Mouse (Mus musculus): ENCODE data around the gene Nr1h2.
A peak's percentile ranks its signal among the peaks of the same experiment; 100 is the strongest.

DNA sequence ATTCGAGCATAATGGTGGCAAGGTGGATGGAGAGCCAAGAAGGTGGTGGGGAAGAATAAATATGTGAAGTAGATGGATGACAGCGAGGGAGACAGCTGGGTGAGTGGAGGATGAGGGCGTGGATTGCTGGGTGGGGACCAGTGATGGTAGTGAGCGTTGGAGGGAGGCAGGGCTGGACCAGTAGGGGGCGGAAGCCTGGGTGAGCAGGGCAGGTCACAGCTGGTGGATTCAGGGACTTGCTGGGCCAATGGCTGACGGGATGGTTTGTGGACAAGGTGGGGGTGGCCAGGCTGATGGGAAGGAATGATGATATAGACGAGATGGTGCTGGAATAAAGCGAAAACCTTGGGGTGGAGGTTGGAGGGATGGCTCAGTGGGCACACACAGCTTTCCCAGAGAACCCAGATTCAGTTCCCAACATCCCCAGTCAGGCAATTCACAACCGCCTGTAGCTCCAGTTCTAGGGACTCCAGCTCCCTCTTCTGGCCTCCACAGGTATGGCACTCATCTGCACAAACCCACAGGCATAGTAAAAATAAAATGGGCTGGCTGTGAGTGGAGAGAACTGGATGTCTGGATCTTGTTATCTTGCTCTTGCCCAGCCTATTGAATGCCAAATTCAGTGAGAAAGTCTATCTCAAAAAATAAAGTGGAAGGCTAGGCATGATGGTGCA, 34.4 kb downstream of the Nr1h2 start:
- TF ChIP-seq MXI1 (IDR thresholded peaks at IDR 0.05; ENCODE audit: low read depth, low read length) (no peak), MAZ (IDR thresholded peaks at IDR 0.05; ENCODE audit: low read depth, low read length) (no peak), CTCF (conservative IDR thresholded peaks at IDR 0.05 in 1 of 2, IDR thresholded peaks at IDR 0.05 in 1 of 2; ENCODE audit: low read depth in 2 of 2, low read length in 2 of 2) (peak in 1 of 2 experiments; percentile 60; a peak in 2 of 4 replicates), ETS1 (conservative IDR thresholded peaks at IDR 0.05; ENCODE audit: low read depth, low read length) (no peak), NELFE (IDR thresholded peaks at IDR 0.05; ENCODE audit: low read depth, low read length) (no peak), GABPA (IDR thresholded peaks at IDR 0.05; ENCODE audit: insufficient replicate concordance, low read depth, low read length) (no peak), USF1 (IDR thresholded peaks at IDR 0.05; ENCODE audit: low read depth, low read length) (no peak), NRF1 (IDR thresholded peaks at IDR 0.05; ENCODE audit: low read depth, low read length) (no peak), TCF12 (IDR thresholded peaks at IDR 0.05; ENCODE audit: low read depth, low read length) (no peak), MAX (IDR thresholded peaks at IDR 0.05; ENCODE audit: low read length) (no peak), CHD1 (IDR thresholded peaks at IDR 0.05; ENCODE audit: low read depth, low read length) (no peak)

Data from CH12.LX (cell line).